Mouse (Mus musculus): ENCODE measurements around the gene Flot2. TPM values are rescaled to one million over a fixed set of nuclear protein-coding genes. Genes with fewer than 3 reads are reported as not detected.

Gene Flot2
- polyA plus RNA-seq (2017; shearing (Covaris generic)), result 22.8 TPM

GRCm38 (mm10) chr11:78037831-78038752 lies at the start of gene Flot2:
Flot2 (plus strand) TSS chr11:78037931.

GRCm38 (mm10) chr11:78031947-78032808 lies 5.6 kb upstream of the Flot2 start, which contains the start of gene Dhrs13:
Dhrs13 (plus strand) TSS chr11:78032280.

GRCm38 (mm10) chr11:78079961-78080921 lies 42.5 kb downstream of the Flot2 start, which contains the start of gene Eral1:
Eral1 (minus strand) TSS chr11:78080383.

GRCm38 (mm10) chr11:78094504-78095143 lies 56.9 kb downstream of the Flot2 start, which contains the start of gene Fam222b:
Fam222b (plus strand) TSS chr11:78094660.

Other genes with a start within 250 kb of the Flot2 start
- gene Pipox, start 143.8 kb upstream of the Flot2 start, polyA plus RNA-seq (2017; shearing (Covaris generic)), result 1.2 TPM
- not detected for gene Sez6, start 107.1 kb upstream of the Flot2 start, polyA plus RNA-seq (2017; shearing (Covaris generic))
- 24.3 TPM for gene Phf12, start 55.2 kb upstream of the Flot2 start, polyA plus RNA-seq (2017; shearing (Covaris generic))
- gene Dhrs13, start 5.7 kb upstream of the Flot2 start, polyA plus RNA-seq (2017; shearing (Covaris generic)), result 1.8 TPM
- gene Eral1, start 42.5 kb downstream of the Flot2 start, polyA plus RNA-seq (2017; shearing (Covaris generic)), result 37.6 TPM
- 22.6 TPM for gene Fam222b, start 56.7 kb downstream of the Flot2 start, polyA plus RNA-seq (2017; shearing (Covaris generic))
- 4.9 TPM for gene Traf4, start 127.7 kb downstream of the Flot2 start, polyA plus RNA-seq (2017; shearing (Covaris generic))
- gene Nek8, start 138.7 kb downstream of the Flot2 start, polyA plus RNA-seq (2017; shearing (Covaris generic)), result 14.1 TPM
- gene Tlcd1, start 138.8 kb downstream of the Flot2 start, polyA plus RNA-seq (2017; shearing (Covaris generic)), result 3.6 TPM
- gene Rpl23a, start 145.7 kb downstream of the Flot2 start, polyA plus RNA-seq (2017; shearing (Covaris generic)), result 1,683 TPM
- not detected for gene Rab34, start 150.5 kb downstream of the Flot2 start, polyA plus RNA-seq (2017; shearing (Covaris generic))
- gene Proca1, start 155.5 kb downstream of the Flot2 start, polyA plus RNA-seq (2017; shearing (Covaris generic)), result 0.67 TPM
- gene Sdf2, start 207.8 kb downstream of the Flot2 start, polyA plus RNA-seq (2017; shearing (Covaris generic)), result 112 TPM
- gene Supt6, start 208.1 kb downstream of the Flot2 start, polyA plus RNA-seq (2017; shearing (Covaris generic)), result 52.5 TPM
- 91.8 TPM for gene 2610507B11Rik, start 223.8 kb downstream of the Flot2 start, polyA plus RNA-seq (2017; shearing (Covaris generic))

Data from activated CD4-positive, CD25-positive, alpha-beta regulatory T cell, adult 9 weeks (primary cell).